Mouse (Mus musculus): Measurements from ENCODE around the gene Foxp4.

Foxp4 gene

DNA sequence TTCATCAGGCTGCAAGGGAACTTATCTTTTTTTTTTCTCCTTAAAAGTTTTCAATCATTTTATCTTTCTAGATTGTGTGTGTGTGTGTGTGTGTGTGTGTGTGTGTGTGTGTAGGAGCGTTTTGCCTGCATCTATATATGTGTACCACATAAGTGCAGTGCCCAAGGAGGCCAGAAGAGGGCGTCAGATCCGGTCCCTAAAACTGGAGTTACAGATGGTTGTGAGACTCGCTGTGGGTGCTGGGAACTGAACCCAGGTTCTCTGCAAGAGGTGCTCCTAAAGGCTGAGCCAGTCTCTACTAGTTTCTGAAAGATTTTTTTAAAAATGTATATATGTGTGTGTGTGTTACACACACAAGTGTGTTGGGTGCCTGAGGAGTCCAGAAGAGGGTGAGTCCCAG, 5.0 kb upstream of the Foxp4 start:
- no peak for DNase-seq (ENCODE audit: low read depth)

DNA sequence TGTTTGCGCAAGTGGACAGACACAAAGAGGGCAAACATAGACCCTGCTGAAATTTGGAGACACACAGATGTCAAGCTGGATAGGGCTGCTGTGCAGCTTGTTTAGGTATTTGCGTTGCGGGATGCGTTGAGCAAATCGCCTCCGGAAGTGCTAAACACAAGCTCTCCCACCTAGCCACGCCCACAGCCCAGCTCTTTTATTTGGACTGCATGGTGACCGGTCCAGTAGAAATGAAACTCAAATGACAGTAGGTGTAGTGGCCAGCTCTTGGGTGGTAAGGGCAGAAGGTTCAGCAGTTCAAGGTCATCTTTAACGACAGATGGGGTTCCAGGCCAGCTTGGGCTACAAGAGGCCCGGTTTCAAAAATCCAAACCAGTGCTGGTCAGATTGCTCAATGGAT, 1.5 kb upstream of the Foxp4 start:
- DNase-seq (ENCODE audit: low read depth): no peak

DNA sequence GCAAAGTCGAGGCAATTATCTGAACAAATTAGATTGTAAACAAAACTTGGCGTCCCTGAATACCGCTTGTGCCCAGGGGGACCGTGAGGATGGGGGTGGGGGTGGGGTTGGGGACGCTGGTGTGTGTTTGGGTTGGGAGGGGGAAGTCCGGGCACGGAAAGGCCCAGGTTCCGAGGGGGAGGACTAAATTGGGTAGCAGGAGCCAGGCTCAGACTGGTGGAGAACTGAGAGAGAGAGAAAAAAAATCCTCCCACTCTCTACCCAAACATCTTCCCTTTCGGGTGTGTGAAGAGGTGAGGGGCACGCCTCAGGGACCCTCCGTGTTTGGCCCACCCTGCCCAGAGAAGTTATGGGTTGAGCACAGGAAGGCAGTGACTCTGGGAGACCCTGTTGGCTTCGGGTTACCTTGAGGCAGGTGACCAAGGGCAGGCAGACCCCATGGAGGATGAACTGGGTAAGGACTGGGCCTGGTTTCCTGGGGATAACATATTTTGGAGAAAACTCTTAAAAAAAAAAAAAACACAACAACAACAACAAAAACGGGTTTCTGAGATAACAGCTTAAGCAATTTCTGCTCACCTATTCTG, 988 bp upstream of the Foxp4 start:
- no peak for DNase-seq (ENCODE audit: low read depth)

DNA sequence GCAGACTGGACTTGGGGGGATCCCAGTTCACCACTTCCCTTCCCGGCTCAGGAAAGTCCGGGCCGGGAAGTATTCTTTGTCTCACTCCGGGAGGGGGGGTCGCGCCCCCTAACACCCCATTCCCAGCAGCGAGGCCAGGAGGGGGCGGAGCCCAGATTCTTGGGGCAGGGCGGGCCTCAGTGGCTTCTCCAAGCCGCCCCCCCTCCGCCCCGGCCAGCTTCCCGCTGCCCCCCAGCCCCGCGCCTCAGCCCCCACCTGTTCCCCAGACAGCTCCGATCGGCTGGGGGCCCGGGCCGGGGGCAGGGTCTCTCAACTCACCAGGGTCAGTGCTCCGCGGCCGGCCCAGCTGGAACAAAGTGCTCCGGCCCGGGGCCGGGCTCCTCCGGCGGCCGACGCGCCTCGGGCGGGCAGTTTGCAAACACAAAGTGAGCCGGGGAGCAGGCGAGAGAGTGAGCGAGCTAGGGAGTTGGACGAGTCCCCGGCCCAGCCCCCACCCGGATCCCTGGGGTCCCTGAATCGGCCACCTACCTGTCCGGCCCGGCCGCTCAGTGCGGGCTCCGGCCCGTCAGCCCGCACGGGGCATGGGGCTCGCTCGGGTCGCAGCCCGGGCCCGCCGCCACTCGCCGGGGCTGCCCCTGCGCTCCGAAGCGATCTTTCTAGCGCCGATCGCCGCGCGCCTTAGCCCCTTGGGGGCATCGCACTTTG, 615 bp downstream of the Foxp4 start:
- no peak for DNase-seq (ENCODE audit: low read depth)

DNA sequence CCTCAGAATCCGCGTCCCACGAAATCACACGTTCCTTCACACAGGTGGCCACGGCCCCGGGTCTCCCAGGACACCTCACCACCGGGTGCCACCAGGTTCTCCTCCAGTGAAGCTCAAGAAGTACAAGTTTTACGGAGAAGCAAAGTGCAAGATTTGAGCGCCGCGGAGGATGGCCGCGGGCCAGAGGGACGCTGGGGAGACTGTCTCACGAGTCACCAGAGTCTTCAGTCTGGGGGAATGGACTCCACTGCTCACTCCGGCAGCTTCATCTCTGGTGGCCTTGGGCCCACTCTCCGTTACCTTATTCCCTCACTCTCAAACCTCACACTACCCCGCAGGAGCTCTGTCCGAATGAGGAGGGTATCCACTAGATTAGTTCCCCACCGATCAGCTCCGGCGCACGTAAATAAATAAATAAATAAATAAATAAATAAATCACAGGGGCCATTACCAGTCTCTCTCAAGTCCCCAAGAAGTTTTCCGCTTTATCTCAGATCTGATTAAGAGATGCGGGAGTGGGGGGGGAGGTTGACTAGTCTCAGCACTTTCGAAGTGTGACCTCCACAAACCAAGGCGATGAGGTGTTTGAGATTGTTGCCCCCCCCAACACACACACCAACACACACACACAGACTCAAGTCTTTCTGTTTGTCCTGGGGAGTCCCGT, 1.3 kb downstream of the Foxp4 start:
- no peak for DNase-seq (ENCODE audit: low read depth)

DNA sequence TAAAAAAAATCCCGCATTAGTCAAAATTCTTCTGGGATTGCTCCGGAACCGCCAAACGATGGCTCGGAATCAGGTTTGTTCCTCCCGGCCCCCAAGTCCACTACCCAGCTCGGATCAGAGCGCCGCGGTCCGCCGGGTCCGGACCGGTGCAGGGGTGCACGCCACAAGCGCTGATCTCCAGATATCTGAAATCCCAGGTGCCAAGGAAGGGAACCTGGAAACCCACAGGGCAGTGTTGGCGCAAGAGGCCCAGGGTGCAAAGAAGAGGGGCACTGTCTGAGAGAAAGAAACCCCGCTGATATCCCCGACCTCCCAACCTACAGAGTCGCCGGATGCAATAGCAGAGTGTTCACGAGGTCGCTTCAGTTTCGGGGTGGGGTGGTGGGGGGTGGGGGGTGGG, 1.9 kb downstream of the Foxp4 start:
- DNase-seq (ENCODE audit: low read depth): no peak

DNA sequence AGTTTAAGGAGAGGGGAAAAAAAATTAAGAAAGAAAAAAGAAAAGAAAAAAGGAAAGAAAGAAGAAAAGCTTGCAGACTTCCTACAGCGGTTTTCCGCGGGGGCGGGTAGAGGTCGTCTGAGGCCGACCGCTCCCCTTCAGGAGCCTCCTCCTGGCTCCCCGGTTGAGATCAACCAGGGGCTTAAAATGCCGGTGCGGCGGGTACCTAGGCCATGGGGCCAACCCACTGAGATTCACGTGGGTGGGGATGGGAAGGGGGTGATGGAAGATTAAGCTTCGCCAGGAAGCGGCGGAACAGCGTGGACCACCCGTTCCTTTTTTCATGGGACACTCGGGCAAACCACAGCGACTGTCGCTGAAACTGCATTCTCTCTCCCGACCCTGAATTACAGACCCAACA, 2.3 kb downstream of the Foxp4 start:
- no peak for DNase-seq (ENCODE audit: low read depth)

DNA sequence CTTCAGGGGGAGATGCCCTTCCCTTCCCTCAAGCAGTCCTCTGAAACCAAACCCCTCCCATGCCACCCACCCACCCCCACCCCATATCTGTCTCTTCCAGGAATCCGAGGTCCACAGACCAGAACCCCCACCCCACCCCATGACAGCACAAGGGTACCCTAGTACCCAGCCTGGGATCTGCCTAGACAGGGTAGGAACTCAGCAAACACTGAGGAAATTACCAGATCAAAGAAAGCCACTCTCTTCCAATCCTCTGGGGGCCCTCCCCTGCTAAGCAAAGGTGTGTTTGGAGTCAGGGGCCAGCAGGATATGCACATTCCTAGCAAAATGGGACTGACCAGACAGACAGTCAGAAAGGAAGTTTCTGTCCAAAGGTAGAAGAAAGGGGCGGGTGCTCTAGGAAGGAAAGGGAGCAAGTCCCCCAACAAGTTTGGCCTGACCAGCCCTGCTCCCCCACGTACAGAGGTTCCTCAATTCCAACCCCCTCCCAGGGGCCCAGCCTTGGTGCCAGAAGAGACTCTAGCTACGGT, 3.2 kb downstream of the Foxp4 start:
- DNase-seq (ENCODE audit: low read depth): no peak

DNA sequence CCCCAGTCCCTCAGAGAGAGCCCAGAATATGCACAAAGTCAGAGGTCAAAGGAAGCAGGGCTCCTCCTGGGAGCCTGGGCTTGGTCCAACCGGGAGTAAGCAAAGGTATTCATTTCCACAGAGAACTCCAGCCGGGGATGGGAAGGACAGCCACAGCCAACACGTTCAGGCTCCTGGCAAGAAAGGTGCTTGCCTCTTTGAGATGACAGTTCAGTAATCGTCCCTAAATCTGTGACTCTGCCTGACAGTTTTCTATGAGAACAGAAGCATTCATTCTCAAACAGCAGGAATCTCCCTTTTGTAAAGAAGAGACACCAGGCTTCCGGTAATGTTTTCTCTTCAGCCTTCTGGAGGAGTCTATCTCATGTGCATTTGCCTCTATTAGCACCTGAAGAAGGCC, 4.6 kb downstream of the Foxp4 start:
- DNase-seq (ENCODE audit: low read depth): no peak

DNA sequence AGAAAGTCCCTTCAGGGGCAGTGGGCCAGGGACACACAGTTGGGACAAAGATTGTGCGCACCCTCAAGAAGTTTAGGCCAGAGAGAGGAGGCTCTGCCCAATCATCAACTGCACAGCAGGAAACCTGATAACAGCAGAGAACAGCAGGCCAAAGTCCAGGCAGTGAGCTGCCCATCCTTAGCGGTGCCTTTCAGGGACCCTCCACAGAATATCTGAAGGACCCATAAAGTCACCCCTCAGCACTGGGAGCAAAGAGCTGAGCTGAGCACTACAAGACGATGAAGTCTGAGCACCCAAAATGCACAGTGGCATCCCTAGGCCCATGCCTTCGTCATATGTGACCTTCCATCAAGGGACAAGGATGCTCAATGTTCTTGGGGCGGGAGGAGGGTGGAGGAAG, 6.5 kb downstream of the Foxp4 start:
- DNase-seq (ENCODE audit: low read depth): no peak

DNA sequence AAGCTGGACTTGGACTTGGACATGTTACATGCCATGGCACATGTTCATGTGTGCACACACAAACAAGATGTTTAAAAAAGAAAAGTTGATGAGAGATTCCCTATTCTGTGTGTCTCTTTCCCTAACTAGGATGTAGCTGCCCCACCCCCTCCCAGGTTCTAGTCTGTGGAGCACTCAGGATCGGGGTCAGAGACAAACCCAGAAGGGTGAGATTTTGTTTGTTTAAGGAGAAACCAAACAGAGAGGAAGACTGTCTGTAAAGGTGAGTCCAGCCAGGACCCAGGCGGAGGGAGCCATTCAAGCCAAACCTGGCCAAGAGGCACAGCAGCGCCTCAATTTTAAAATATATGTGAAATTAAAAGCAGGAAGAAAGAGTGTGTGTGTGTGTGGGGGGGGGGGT, 7.2 kb downstream of the Foxp4 start:
- DNase-seq (ENCODE audit: low read depth): no peak

DNA sequence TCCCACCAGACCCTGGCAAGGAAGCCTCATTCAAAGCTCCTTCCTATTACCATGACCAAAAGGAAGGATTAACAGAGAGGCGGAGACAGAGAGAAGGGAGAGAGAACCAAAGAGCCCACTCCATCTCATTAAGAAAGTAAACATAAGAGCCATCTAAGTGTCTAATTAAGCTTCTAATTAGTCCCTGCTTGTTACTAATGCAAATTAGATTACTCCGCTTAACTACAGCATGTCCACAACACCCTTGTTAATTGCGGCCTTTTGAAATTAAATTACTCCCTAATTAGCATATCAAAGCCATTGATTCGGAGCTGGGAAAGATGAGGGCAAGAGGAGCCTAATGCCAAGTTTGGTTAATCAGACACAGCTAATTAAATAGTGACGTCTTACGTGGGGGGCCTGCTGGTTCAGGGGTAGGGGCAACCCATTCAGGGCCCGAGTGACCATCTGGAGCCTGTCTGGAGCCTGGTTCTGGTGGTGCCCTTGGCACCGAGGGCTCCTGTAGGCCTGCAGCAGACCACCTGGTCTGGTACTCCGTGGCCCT, 9.7 kb downstream of the Foxp4 start:
- no peak for DNase-seq (ENCODE audit: low read depth)

DNA sequence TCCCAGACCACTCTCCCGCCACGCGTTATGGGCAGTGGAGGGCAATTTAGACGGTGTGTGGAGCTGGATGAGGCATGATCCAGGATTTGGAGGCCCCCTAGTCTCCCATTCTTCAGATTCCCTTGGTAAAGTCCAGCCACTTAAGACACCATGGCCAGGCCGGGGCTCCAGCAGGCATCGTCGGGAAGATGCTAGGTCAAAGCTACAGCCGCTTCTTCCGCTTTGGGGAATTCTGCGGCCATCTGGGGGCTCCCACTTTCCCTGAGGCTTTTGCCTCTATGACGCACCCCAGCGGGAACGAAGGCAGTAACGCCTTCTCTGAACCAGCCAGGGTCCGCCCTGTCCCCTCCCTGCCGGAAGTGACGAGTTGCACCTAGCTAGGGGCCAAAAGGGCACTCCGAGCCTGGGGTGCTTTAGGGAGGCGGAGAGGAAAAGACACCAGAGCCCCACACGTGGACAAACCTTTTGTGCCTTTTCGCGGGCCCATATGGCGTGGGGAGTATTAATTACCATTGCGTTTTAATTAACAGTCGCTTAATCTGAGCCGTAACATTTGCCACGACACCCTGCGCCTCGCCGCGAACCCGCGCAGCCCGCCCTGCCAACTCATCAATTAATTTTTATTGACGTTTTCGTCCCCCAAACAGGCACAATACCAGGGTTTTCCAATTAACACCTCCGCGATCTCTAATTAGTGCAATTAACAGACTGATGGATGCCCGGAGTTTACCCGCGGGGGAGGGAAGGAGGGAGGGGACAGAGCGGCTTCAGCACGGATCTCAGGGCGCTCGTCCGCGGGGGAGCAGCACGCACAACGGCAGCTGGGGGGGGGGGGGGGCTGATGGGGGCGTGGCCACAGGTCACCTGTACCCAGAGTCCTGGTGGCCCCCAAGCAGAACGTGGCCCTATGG, 15.1 kb downstream of the Foxp4 start:
- no peak for DNase-seq (ENCODE audit: low read depth)

DNA sequence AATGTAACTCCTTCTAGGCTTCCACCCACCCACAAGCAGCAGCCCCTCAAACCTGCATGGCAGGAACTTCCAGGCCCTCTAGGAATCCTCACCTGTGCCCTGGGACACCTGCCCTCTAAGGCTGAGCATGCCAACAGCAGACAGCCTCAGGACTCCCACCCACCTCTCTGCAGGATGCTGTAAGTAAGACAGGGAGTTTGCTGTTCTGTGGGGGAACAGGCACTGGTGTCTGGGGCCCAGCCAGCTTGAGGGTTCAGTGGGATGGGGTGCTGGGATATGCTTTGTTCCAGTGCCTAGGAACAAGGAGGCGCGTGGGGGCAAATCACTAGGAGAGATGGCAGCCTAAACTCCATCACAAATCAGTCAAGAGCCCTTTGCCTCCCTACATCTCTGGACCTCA, 16.4 kb downstream of the Foxp4 start:
- no peak for DNase-seq (ENCODE audit: low read depth)

DNA sequence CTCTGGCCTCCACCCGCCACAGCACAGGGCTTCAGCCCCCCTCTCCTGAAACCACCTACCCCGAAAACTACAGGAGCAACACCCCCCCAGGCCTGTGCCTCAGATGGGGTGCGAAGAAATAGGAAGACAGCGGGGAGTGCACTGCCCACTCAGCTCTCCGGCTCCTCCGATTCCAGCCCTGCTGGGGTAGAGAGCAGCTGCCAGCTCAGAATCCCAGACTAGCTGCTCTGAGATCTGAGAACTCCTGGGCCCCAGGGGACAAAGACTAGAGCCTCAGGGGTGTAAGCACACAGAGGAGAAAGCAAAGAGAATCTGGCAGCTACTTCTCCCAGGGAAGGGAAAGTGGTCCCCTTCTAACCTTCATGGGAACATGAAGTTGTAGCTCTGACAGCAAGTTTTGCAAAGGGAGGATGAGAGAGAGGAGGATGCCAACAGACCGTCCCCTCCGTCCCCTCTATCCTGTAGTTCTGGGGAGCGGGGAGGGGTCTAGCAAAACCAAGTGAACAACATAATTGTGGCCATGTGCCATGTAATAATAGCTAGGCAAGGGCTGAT, 17.0 kb downstream of the Foxp4 start:
- no peak for DNase-seq (ENCODE audit: low read depth)

DNA sequence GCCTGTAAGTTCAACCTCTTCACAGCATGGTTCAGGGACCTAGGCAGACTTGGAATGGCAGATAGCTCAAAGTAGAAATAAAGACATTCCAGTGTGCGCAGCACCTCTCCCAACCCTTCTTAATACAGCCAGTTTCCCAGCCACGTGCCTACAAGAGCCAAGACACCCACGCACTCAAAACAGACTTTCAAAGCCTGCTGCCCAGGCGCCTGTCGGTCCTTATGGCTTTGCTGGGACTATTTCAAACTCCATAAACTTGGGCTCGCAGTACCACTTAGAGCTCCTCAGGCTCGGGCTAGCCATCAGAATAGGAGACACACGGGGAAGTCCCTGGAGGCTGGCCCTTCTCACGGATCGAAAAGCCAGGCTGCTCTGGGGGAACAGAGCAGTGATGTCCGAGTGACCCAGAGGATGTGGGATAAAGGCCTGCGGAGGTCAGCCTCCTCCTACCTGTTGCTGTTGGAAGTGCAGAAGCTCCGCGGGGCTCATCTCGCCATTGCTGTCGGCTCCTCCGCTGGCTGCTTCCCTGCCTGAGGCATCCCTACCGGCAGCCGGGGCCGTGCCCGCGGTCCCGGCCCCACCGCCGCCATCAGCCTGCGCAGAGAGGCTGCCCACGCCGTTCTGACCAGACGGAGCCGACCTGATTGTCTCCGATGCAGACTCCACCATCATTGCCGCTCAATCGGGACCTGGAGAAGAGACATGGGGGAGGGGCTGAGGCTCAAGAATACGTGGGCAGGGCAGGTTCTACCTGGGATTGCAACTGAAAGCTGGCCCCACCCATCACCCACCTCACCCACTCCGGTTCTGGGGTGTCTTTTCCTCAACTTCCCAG, 20.4 kb downstream of the Foxp4 start:
- DNase-seq (ENCODE audit: low read depth): no peak

DNA sequence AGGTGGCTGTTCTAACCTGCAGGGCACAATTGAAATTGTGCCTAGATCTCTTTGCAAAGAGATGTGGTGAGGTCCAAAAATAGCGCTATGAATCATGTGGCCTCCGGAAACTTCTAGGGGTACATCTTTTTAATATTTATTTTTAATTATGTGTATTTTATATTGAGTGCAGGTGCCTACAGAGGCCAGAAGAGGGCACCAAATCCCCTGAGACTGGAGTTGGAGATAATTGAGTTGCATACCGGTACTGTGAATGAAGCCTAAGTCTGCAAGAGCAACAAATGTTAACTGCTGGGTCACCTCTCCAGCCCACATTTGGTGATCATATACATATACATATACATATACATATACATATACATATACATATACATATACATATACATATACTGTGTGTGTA, 22.7 kb downstream of the Foxp4 start:
- DNase-seq (ENCODE audit: low read depth): no peak

DNA sequence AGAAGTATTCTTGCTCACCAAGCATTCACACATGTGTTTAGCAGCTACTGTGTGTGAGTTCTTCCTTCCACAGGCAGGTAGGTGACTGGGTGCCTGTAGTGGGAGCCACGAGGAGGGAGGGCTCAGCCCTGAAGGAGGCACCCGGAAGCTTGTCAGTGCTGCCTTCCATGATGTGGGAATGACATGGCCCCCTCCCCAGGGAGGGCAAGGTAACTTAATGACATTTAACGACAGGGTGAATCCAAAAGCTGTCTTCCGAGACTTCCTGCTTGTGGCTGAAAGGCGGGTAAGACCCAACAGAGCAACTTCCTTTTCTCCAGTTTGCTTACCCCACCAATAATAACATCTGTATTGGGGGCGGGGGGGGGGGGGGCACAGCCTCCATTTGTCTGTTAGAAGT, 23.7 kb downstream of the Foxp4 start:
- DNase-seq (ENCODE audit: low read depth): no peak

DNA sequence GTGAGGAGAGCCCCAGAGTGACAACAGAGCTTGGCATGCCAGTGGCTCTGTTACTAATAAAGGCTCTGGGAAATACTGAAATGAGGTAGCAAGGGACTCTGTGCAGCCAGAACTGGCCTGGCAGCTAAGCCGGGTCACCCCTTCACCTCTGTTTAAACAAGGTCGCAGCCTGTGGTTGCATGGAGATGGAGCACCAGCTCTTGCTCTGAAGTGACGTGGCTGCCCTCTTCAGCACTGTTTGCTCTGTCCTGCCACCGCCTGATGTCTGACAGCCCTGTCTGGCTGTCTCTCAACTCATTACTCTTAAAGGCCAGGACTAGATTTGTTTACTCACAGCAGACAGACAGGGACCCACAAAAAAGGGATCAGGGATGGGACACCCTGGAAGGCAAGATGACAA, 25.3 kb downstream of the Foxp4 start:
- no peak for DNase-seq (ENCODE audit: low read depth)

DNA sequence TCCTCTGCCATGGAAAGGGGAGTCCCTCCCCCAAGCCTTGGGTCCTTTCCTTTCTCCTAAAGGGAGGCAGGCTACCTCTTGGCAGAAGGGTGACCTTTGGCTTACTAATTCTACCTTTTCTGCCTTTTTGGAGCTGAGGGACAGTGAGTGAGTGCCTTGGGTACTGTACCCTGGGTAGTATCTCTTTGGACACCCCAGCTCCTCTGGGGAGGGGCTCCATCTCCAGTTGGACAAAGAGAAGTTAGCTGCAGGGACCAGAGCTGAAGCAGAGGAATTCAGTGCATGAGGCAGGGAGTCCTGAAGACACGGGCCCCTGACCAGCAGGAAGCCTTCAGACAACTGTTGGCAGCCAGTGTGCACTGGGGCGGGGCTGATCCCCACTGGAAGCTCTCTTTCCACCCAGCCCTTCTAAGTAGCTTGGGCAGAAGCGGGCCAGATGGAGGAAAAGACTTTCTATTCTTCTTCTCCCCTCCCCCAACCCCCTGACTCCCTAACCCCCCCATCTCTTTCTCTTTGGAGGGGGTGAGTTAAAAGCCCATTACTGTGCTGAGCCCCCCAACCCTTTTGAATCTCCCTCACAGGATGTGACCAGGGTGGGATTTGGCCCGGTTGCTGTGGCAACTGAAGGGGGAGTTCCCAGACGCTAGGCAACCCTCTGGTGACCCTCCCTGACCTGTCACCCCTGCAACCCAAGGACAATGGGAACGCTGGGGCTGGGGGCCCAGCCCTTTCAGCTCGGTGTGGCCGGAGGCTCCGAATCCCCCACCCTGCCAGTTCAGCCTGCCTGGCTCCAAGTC, 26.3 kb downstream of the Foxp4 start:
- no peak for DNase-seq (ENCODE audit: low read depth)

Measured in fibroblast of lung, adult 2 months (primary cell).